Mouse (Mus musculus) liver, adult 2 months (tissue): ENCODE results near the gene Stx16. TPM values are rescaled to one million over a fixed set of nuclear protein-coding genes. Genes with fewer than 3 reads are reported as not detected.

Experiments
- DNase-seq: peaks from one replicate; pipeline ENCODE4 v3.0.0-alpha.2; 2011; ENCODE audit warnings: low read depth, low spot score; ENCODE audit errors: extremely low read depth
- H3K27ac ChIP-seq: fragments of 200-500 bp; replicated peaks from 2 replicates; pipeline ENCODE4 v1.5.1; 2012; ENCODE audit warnings: low read depth, mild to moderate bottlenecking, control low read depth, inconsistent platforms, low read length; ENCODE audit not compliant: insufficient read depth
- H3K27me3 ChIP-seq: fragments of 200-500 bp; 2 replicates; pipeline ENCODE4 v1.6.1; 2012; ENCODE audit warnings: mild to moderate bottlenecking, moderate library complexity, low read length, inconsistent platforms; ENCODE audit not compliant: control insufficient read depth, insufficient read depth
- H3K36me3 ChIP-seq: fragments of 200-500 bp; 2 replicates; pipeline ENCODE4 v1.6.1; 2012; ENCODE audit warnings: low read length, inconsistent platforms; ENCODE audit not compliant: control insufficient read depth, insufficient read depth
- H3K4me1 ChIP-seq: fragments of 200-500 bp; 2 replicates; pipeline ENCODE4 v1.6.1; 2011; ENCODE audit warnings: low read length; ENCODE audit not compliant: control insufficient read depth, insufficient read depth
- H3K4me3 ChIP-seq: fragments of 200-500 bp; 2 replicates; pipeline ENCODE4 v1.5.1; 2011; ENCODE audit warnings: low read depth, mild to moderate bottlenecking, control low read depth, low read length, moderate library complexity; ENCODE audit not compliant: insufficient read depth
- H3K79me2 ChIP-seq: fragments of 200-500 bp; 2 replicates; pipeline ENCODE4 v1.6.1; 2012; ENCODE audit warnings: inconsistent platforms, mild to moderate bottlenecking, low read length, moderate library complexity; ENCODE audit not compliant: control insufficient read depth, insufficient read depth
- H3K9ac ChIP-seq: fragments of 200-500 bp; 2 replicates; pipeline ENCODE4 v1.6.1; 2012; ENCODE audit warnings: low read depth, mild to moderate bottlenecking, control low read depth, inconsistent platforms, low read length
- CTCF ChIP-seq: fragments of 200-500 bp; IDR thresholded peaks from 2 replicates; pipeline ENCODE4 v1.5.1; 2011; ENCODE audit warnings: low read depth, low read length, control low read depth
- POLR2A ChIP-seq: fragments of 200-500 bp; IDR thresholded peaks from 2 replicates; pipeline ENCODE4 v1.6.1; 2011; ENCODE audit warnings: low read length, control low read depth; ENCODE audit not compliant: insufficient read depth; ENCODE audit errors: extremely low read depth
- WGBS: fragments of 180-500 bp; shearing (Covaris S2); methylation state at CpG from one replicate; pipeline ENCODE4 v1.1.7; 2018; 5-methylcytosine and 5-hydroxymethylcytosine counted together
- polyA plus RNA-seq: library from polyadenylated mRNA; depleted of rRNA; stranded (reverse); fragments of >200 nt; gene quantifications from 2 replicates; pipeline ENCODE4 v1.2.3, GENCODE M21; 2012
- total RNA-seq: library from RNA; depleted of rRNA; stranded (reverse); fragments of >200 nt; gene quantifications from 2 replicates; pipeline ENCODE4 v1.2.3, GENCODE M21; 2014

The Stx16 gene
- total and polyA plus RNA-seq, 2 experiments = 10.5 to 14.6 TPM

- no peak overlapping the region for H3K27ac ChIP-seq
- H3K27me3 ChIP-seq = no peaks in the 10 kb centered on the region
- WGBS = 91% methylated on average over 11 of the region's 11 CpGs
- H3K4me1 ChIP-seq = no peaks in the 10 kb centered on the region
- H3K9ac ChIP-seq = no peak overlapping the region
- peaks cover 35% of the 10 kb centered on the region; the same call in 1 of the 2 replicates for H3K36me3 ChIP-seq
- TF ChIP-seq CTCF (no peak), POLR2A (no peak)
- H3K4me3 ChIP-seq = no peak overlapping the region
- no peaks in the 10 kb centered on the region for H3K79me2 ChIP-seq
- DNase-seq = no peak
Measured at GRCm38 (mm10) chr2:174118141-174118540, 42.0 kb downstream of the Stx16 start.

GRCm38 (mm10) chr2:174119259-174119658 lies 43.2 kb downstream of the Stx16 start:
- Histone ChIP-seq H3K36me3 (peaks cover 35% of the 10 kb centered on the region; the same call in 1 of the 2 replicates), H3K9ac (no peak overlapping the region), H3K4me1 (no peaks in the 10 kb centered on the region), H3K27me3 (no peaks in the 10 kb centered on the region), H3K27ac (no peak overlapping the region), H3K79me2 (no peaks in the 10 kb centered on the region), H3K4me3 (no peak overlapping the region)
- DNase-seq = no peak
- TF ChIP-seq POLR2A (no peak), CTCF (no peak)
- 97% methylated on average over 11 of the region's 11 CpGs for WGBS

GRCm38 (mm10) chr2:174120631-174121030 lies 44.5 kb downstream of the Stx16 start:
- peaks cover 32% of the 10 kb centered on the region; the same call in 1 of the 2 replicates for H3K36me3 ChIP-seq
- no peaks in the 10 kb centered on the region for H3K4me1 ChIP-seq
- H3K27me3 ChIP-seq = no peaks in the 10 kb centered on the region
- H3K9ac ChIP-seq = no peak overlapping the region
- no peak overlapping the region for H3K27ac ChIP-seq
- TF ChIP-seq POLR2A (no peak), CTCF (no peak)
- no peak for DNase-seq
- no peaks in the 10 kb centered on the region for H3K79me2 ChIP-seq
- no peak overlapping the region for H3K4me3 ChIP-seq
- WGBS = 91% methylated on average over 19 of the region's 19 CpGs

GRCm38 (mm10) chr2:174121411-174121947 lies 45.4 kb downstream of the Stx16 start:
- Histone ChIP-seq H3K9ac (no peak overlapping the region), H3K79me2 (no peaks in the 10 kb centered on the region), H3K27ac (no peak overlapping the region), H3K4me3 (no peak overlapping the region), H3K36me3 (peaks cover 31% of the 10 kb centered on the region; the same call in 1 of the 2 replicates), H3K27me3 (no peaks in the 10 kb centered on the region), H3K4me1 (no peaks in the 10 kb centered on the region)
- no peak for DNase-seq
- 86% methylated on average over 12 of the region's 12 CpGs for WGBS
- TF ChIP-seq CTCF (no peak), POLR2A (no peak)

- Histone ChIP-seq H3K79me2 (no peaks in the 10 kb centered on the region), H3K36me3 (peaks cover 28% of the 10 kb centered on the region; the same call in 1 of the 2 replicates), H3K27me3 (no peaks in the 10 kb centered on the region), H3K27ac (no peak overlapping the region), H3K4me3 (no peak overlapping the region), H3K4me1 (no peaks in the 10 kb centered on the region), H3K9ac (no peak overlapping the region)
- no peak for DNase-seq
- no peak for TF ChIP-seq POLR2A
- no peak for TF ChIP-seq CTCF
- WGBS = 100% methylated on average over 2 of the region's 2 CpGs
Measured at GRCm38 (mm10) chr2:174122331-174122730, 46.2 kb downstream of the Stx16 start.

GRCm38 (mm10) chr2:174123731-174124130 lies 47.6 kb downstream of the Stx16 start:
- 74% methylated on average over 3 of the region's 3 CpGs for WGBS
- Histone ChIP-seq H3K27me3 (no peaks in the 10 kb centered on the region), H3K36me3 (peaks cover 21% of the 10 kb centered on the region; the same call in 1 of the 2 replicates), H3K27ac (no peak overlapping the region), H3K4me3 (no peak overlapping the region), H3K9ac (no peak overlapping the region), H3K79me2 (no peaks in the 10 kb centered on the region), H3K4me1 (no peaks in the 10 kb centered on the region)
- TF ChIP-seq CTCF = no peak
- TF ChIP-seq POLR2A = no peak
- DNase-seq = peak; percentile 14
